Mouse (Mus musculus) liver, embryonic 15.5 days (tissue): Measurements from ENCODE around the gene Timm8a1. TPM values are rescaled to one million over a fixed set of nuclear protein-coding genes. Genes with fewer than 3 reads are reported as not detected.
"Not testable (repeated sequence)": the region's sequence is repeated elsewhere in the genome, so short reads cannot be mapped to it uniquely, and the experiment has no call there.

Source experiments
- ATAC-seq: fragments of 200-750 bp; cut with Nextera tagmentation; 2 replicates; pipeline ENCODE4 v1.8.0; 2017; ENCODE audit warnings: moderate number of reproducible peaks, mild to moderate bottlenecking, moderate library complexity; ENCODE audit not compliant: insufficient read depth
- H3K27ac ChIP-seq: fragments of 300-500 bp; sonication (generic); replicated peaks from 2 replicates; pipeline ENCODE4 v1.5.1; 2015; ENCODE audit warnings: mild to moderate bottlenecking, inconsistent platforms
- H3K27me3 ChIP-seq: fragments of 300-500 bp; sonication (generic); 2 replicates; pipeline ENCODE4 v1.6.1; 2015; ENCODE audit warnings: mild to moderate bottlenecking, inconsistent platforms
- H3K36me3 ChIP-seq: fragments of 300-500 bp; sonication (generic); replicated peaks from 2 replicates; pipeline ENCODE4 v1.6.1; 2015; ENCODE audit warnings: moderate library complexity, mild to moderate bottlenecking, inconsistent platforms
- H3K4me1 ChIP-seq: fragments of 300-500 bp; sonication (generic); replicated peaks from 2 replicates; pipeline ENCODE4 v1.6.1; 2015; ENCODE audit warnings: inconsistent platforms
- H3K4me2 ChIP-seq: fragments of 300-500 bp; sonication (generic); 2 replicates; pipeline ENCODE4 v1.6.1; 2015; ENCODE audit warnings: moderate library complexity, mild to moderate bottlenecking, inconsistent platforms
- H3K4me3 ChIP-seq: fragments of 300-500 bp; sonication (generic); replicated peaks from 2 replicates; pipeline ENCODE4 v1.5.1; 2015; ENCODE audit warnings: mild to moderate bottlenecking, inconsistent platforms
- H3K9ac ChIP-seq: fragments of 300-500 bp; sonication (generic); 2 replicates; pipeline ENCODE4 v1.6.1; 2015; ENCODE audit warnings: moderate library complexity, mild to moderate bottlenecking, inconsistent platforms
- H3K9me3 ChIP-seq: fragments of 300-500 bp; sonication (generic); replicated peaks from 2 replicates; pipeline ENCODE4 v1.6.1; 2016; ENCODE audit warnings: inconsistent platforms
- WGBS: fragments of 180-500 bp; shearing (Covaris S2); methylation state at CpG from one replicate; pipeline ENCODE4 v1.1.7; 2015; ENCODE audit warnings: mixed read lengths; ENCODE audit not compliant: insufficient replicate concordance; 5-methylcytosine and 5-hydroxymethylcytosine counted together
- polyA plus RNA-seq: library from polyadenylated mRNA; unstranded; fragments of >200 nt; fragmentation: Nextera tagmentation; extraction: Ambion mirVana; gene quantifications from 2 replicates; pipeline ENCODE4 v1.2.1, GENCODE M21; 2015

Gene Timm8a1
- polyA plus RNA-seq, 1 experiment from 2014 or later: 76.1 TPM

- H3K9me3 ChIP-seq: no peaks in the 10 kb centered on the region
- no peaks in the 10 kb centered on the region for H3K36me3 ChIP-seq
- H3K9ac ChIP-seq: no peak overlapping the region
- no peak for ATAC-seq
- no peak overlapping the region for H3K4me3 ChIP-seq
- peaks cover 15% of the 10 kb centered on the region; the same call in 1 of the 2 replicates for H3K4me1 ChIP-seq
- 69% methylated on average over 4 of the region's 4 CpGs for WGBS
- no peak overlapping the region for H3K4me2 ChIP-seq
- H3K27ac ChIP-seq: no peak overlapping the region
- H3K27me3 ChIP-seq: no peaks in the 10 kb centered on the region
Observed at GRCm38 (mm10) chrX:134577896-134578295, 36.2 kb upstream of the Timm8a1 start.

GRCm38 (mm10) chrX:134566536-134567222 lies 25.0 kb upstream of the Timm8a1 start:
- Histone ChIP-seq H3K27me3 (no peaks in the 10 kb centered on the region), H3K4me3 (no peak overlapping the region), H3K4me2 (no peak overlapping the region), H3K27ac (no peak overlapping the region), H3K36me3 (no peaks in the 10 kb centered on the region), H3K4me1 (no peaks in the 10 kb centered on the region), H3K9ac (no peak overlapping the region), H3K9me3 (no peaks in the 10 kb centered on the region)
- ATAC-seq: no peak
- WGBS: 57% methylated on average over 8 of the region's 8 CpGs

GRCm38 (mm10) chrX:134564326-134564725 lies 22.7 kb upstream of the Timm8a1 start:
- Histone ChIP-seq H3K9ac (no peak overlapping the region), H3K27me3 (no peaks in the 10 kb centered on the region), H3K9me3 (no peaks in the 10 kb centered on the region), H3K4me1 (no peaks in the 10 kb centered on the region), H3K4me3 (no peak overlapping the region), H3K27ac (no peak overlapping the region), H3K36me3 (no peaks in the 10 kb centered on the region), H3K4me2 (no peak overlapping the region)
- no peak; the same call in 1 of the 2 replicates for ATAC-seq
- WGBS: 30% methylated on average over 4 of the region's 4 CpGs

GRCm38 (mm10) chrX:134554425-134554824 lies 12.8 kb upstream of the Timm8a1 start:
- ATAC-seq: no peak
- Histone ChIP-seq H3K27ac (no peak overlapping the region), H3K4me2 (no peak overlapping the region), H3K4me3 (no peak overlapping the region), H3K9me3 (no peaks in the 10 kb centered on the region), H3K9ac (no peak overlapping the region), H3K27me3 (no peaks in the 10 kb centered on the region), H3K4me1 (no peaks in the 10 kb centered on the region), H3K36me3 (no peaks in the 10 kb centered on the region)
- WGBS: 66% methylated on average over 6 of the region's 6 CpGs

- 72% methylated on average over 4 of the region's 4 CpGs for WGBS
- Histone ChIP-seq H3K36me3 (no peaks in the 10 kb centered on the region), H3K27ac (no peak overlapping the region), H3K4me1 (no peaks in the 10 kb centered on the region), H3K27me3 (no peaks in the 10 kb centered on the region), H3K4me3 (no peak overlapping the region), H3K9me3 (no peaks in the 10 kb centered on the region), H3K4me2 (no peak overlapping the region), H3K9ac (no peak overlapping the region)
- ATAC-seq: no peak
Observed at GRCm38 (mm10) chrX:134553326-134553725, 11.7 kb upstream of the Timm8a1 start.

GRCm38 (mm10) chrX:134550903-134551302 lies 9.2 kb upstream of the Timm8a1 start:
- Histone ChIP-seq H3K27me3 (no peaks in the 10 kb centered on the region), H3K9me3 (no peaks in the 10 kb centered on the region), H3K36me3 (no peaks in the 10 kb centered on the region), H3K9ac (no peak overlapping the region), H3K4me2 (no peak overlapping the region), H3K4me1 (no peaks in the 10 kb centered on the region), H3K4me3 (no peak overlapping the region), H3K27ac (no peak overlapping the region)
- no peak for ATAC-seq
- 11% methylated on average over 5 of the region's 5 CpGs for WGBS

GRCm38 (mm10) chrX:134547330-134547729 lies 5.7 kb upstream of the Timm8a1 start:
- Histone ChIP-seq H3K27me3 (no peaks in the 10 kb centered on the region), H3K4me1 (0 out of 2 replicates have a peak, but pooled peaks cover 2% of the 10 kb centered on the region), H3K4me3 (no peak overlapping the region), H3K4me2 (no peak overlapping the region), H3K27ac (no peak overlapping the region), H3K9me3 (no peaks in the 10 kb centered on the region), H3K36me3 (no peaks in the 10 kb centered on the region), H3K9ac (no peak overlapping the region)
- 72% methylated on average over 4 of the region's 4 CpGs for WGBS
- ATAC-seq: no peak

- H3K27me3 ChIP-seq: no peaks in the 10 kb centered on the region
- peak overlapping the region; percentile 67 for H3K4me3 ChIP-seq
- H3K36me3 ChIP-seq: no peaks in the 10 kb centered on the region
- no peaks in the 10 kb centered on the region for H3K9me3 ChIP-seq
- H3K4me2 ChIP-seq: peak overlapping the region; percentile 77
- H3K4me1 ChIP-seq: peaks cover 3% of the 10 kb centered on the region; the same call in 1 of the 2 replicates
- peak overlapping the region; percentile 81; the same call in 1 of the 2 replicates for H3K27ac ChIP-seq
- peak overlapping the region; percentile 60 for H3K9ac ChIP-seq
- ATAC-seq: 0 out of 2 replicates have a peak, but pooled peaks have one; percentile 12
- WGBS: 21% methylated on average over 6 of the region's 6 CpGs
Observed at GRCm38 (mm10) chrX:134541955-134542308, 267 bp upstream of the Timm8a1 start.

- H3K27me3 ChIP-seq: no peaks in the 10 kb centered on the region
- peak overlapping the region; percentile 60 for H3K9ac ChIP-seq
- H3K36me3 ChIP-seq: 0 out of 2 replicates have a peak, but pooled peaks cover 3% of the 10 kb centered on the region
- no peaks in the 10 kb centered on the region for H3K9me3 ChIP-seq
- 26% methylated on average over 12 of the region's 12 CpGs for WGBS
- 0 out of 2 replicates have a peak, but pooled peaks have one; percentile 6 for ATAC-seq
- peaks cover 3% of the 10 kb centered on the region; the same call in 1 of the 2 replicates for H3K4me1 ChIP-seq
- H3K27ac ChIP-seq: peak overlapping the region; percentile 48; the same call in 1 of the 2 replicates
- H3K4me2 ChIP-seq: peak overlapping the region; percentile 77
- H3K4me3 ChIP-seq: peak overlapping the region; percentile 67
Observed at GRCm38 (mm10) chrX:134540414-134541135, 1.1 kb downstream of the Timm8a1 start.

- H3K27me3 ChIP-seq, H3K36me3 ChIP-seq, H3K4me1 ChIP-seq, ATAC-seq, H3K27ac ChIP-seq, H3K9me3 ChIP-seq: not testable (repeated sequence)
- 32% methylated on average over 10 of the region's 10 CpGs for WGBS
- Histone ChIP-seq H3K4me3 (peak overlapping the region; percentile 67), H3K4me2 (peak overlapping the region; percentile 77), H3K9ac (0 out of 2 replicates have a peak overlapping the region, but pooled peaks have one; percentile 12)
Observed at GRCm38 (mm10) chrX:134539795-134540194, 1.9 kb downstream of the Timm8a1 start.

GRCm38 (mm10) chrX:134533346-134533745 lies 8.3 kb downstream of the Timm8a1 start:
- Histone ChIP-seq H3K4me3 (no peak overlapping the region), H3K9ac (no peak overlapping the region), H3K27me3 (no peaks in the 10 kb centered on the region), H3K4me2 (no peak overlapping the region), H3K27ac (no peak overlapping the region), H3K36me3 (0 out of 2 replicates have a peak, but pooled peaks cover 5% of the 10 kb centered on the region), H3K9me3 (no peaks in the 10 kb centered on the region), H3K4me1 (no peaks in the 10 kb centered on the region)
- ATAC-seq: no peak
- WGBS: 79% methylated on average over 2 of the region's 2 CpGs
